Mouse (Mus musculus) right cerebral cortex, postnatal 10 days (tissue): ENCODE measurements around the gene Syndig1.
A peak's percentile ranks its signal among the peaks of the same experiment; 100 is the strongest.

Experiments
- DNase-seq, 2 experiments: peaks; one replicate each; pipeline ENCODE4 v3.0.0; 2021; ENCODE audit warnings: low spot score in 2 of 2

The Syndig1 gene

DNA sequence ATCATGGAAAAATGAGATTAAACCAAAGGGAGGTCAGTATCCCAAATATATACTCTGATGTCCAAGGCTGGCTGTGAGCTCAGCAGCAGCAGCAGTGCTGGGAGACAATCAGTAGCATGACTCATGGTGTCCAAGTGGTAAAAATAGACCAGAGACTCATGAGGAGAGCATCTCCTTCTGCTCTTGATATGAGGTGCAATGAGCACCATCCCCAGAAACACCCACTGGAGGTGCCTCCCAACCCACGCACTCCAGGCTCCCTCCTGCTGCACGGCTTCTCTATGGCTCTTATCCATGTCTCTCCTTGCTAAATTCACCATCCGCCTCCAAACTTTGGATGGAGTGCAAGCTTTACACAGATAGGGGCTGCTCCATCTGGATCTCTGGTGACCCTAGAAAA is 44.3 kb downstream of the Syndig1 start:
- DNase-seq = peak; percentile 78 to 91

DNA sequence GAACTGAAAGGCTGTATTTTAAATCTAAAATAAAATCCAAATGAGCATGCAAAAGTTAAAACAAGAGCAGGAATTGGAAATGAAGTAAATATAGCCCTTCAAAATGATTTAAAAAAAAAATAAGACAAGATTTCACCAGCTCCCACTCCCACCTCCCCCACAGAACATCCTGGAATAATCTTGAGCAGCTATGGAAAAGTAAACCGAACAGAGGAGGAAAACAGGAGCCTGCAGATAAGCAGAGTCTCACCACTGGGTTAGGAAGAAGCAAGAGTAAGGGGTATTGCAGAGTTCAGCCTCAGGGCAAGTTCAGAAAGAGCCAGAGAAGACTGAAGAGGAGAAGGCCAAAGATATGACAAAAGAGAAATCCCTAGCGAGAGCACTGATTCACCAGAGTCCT is 48.9 kb downstream of the Syndig1 start:
- peak in 1 of 2 experiments; percentile 53 for DNase-seq

DNA sequence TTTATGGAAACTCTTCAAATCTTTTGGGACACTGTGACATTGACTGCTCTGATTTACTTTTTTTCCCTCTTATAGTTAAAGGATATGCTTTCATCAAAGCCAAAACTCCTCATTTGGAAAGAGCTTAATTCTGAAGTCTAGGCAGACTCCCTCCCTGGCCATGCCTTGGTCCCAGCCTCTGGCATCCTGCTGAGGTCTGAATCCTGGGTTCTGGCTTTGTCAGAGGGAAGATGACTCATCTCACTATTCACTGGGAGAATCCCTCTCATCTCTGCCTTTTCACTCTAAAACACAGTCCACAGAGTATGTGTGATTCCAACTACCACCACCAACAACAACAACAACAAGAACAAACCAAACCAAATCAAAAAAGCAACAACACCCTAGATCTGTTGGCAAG is 58.6 kb downstream of the Syndig1 start:
- no peak for DNase-seq

DNA sequence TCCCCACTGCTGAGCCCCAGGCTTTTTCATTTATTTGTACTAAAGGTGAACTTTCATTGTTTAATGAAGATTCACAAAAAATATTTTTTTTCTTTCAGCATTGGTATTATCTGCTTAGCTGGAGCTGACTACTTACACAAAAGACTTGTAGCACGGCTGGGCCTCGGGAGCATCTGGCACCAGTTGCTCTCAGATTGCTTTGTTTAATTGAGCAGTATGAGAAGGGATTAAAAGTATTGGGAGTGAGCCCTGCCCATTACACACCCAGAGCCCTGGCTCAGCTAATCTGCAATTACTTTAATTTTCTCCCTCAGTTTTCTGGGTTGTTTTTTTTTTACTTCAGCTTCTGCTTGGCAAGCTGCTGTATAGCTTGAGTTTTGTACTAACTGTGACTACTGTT is 62.6 kb downstream of the Syndig1 start:
- no peak for DNase-seq

DNA sequence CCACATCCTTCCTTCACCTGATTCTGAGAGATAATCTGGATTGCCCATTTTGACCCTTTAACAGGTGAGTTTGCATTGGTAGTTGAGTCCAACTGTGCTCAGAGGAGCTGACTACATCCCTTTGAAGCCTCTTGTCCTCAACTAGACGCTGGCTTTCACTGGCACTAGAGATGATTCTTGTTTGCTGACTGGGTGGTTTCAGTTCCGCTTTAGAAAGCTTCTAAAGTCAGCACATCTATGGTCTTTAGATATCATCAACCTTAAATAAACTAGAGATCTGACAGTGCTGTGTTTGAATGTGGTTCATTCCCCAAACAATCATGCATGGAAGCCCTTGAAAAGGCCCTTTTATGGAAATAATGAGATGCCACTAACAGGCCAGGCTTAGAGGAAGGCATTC is 67.3 kb downstream of the Syndig1 start:
- DNase-seq = no peak

DNA sequence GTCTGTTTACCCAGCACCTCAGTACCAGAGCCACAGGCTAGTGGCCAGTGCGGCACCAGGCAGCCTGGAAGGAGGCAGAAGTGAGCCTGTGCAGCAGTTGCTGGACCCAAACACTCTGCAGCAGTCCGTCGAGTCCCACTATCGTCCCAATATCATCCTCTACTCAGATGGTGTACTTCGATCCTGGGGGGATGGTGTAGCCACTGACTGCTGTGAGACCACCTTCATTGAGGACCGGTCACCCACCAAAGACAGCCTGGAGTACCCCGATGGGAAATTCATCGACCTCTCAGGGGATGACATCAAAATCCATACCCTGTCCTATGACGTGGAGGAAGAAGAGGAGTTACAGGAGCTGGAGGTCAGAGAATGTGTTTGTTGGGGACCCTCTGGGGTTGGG is 70.6 kb downstream of the Syndig1 start:
- DNase-seq = peak in 1 of 2 experiments; percentile 18

DNA sequence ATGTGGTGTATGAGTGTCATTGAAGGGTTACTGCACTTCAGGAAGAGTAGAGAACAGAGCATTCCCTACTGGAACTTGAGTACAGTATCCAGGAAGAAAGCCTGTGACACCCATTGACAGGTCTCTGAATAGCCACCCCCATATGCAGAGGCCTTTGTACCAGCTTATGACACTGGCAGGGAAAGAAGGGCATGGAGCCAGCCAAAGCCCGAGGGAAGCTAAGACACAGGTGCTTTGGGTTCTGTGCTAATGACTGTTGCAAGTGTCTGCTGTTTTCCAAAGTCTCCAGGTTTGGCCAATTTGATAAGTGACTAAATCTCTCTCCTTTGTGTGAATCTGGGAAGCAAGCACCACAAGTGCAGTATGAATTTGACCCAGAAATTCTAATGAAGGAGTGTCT is 71.6 kb downstream of the Syndig1 start:
- DNase-seq = no peak

DNA sequence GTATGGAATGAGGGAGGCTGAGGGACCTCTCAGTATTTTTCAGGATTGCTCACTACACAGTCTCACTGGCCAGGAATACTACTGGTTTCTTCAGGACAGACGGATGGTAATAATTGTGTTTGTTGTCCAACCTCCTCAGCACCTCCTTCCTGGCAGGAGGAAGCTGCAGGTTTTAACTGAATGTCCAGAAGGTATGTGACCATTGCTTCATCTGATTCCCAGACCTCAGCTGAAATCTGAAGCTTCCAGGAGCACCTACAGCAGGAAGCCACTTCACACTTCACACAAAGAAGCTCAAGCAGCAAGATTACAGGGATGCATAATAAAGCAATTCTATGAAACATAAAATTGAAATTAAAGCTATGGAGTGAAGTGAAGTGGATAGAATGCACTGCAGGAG is 75.4 kb downstream of the Syndig1 start:
- DNase-seq = no peak

DNA sequence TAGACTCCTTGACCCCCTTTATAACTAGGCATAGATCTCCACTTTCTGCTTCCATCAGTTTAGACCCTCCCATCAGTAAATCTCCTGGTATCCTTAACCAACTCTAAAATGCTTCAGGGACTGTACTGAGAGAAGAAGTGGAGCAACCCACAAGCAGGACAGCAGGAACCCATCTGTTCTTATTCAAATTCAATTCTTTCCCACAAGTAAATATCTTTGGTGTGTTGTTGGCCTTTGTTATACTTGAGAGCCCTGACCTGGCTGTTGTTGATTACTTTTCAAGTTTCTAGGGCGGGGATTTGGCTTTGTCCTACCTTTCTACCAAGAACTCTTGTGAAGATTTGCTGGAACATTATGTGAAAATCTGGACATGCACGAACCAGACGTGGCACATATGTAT is 77.7 kb downstream of the Syndig1 start:
- no peak for DNase-seq

DNA sequence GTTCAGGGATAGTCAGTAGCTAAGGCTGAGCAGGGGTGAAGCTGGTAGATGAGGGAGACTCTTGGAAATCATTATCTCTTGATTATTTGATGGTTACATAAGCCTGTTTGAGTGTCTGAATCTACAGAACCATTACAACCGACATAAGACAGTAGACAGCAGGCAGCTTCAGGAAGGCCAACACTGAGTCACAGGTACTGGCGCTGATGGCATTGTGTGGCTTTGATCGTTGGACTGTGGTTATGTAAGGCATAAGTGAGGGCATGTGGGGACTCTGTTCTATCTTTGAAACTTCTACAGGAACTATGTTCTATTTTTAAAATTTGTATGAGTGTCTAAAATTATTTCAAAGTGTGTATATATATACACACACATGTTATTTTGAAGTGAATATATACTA is 88.2 kb downstream of the Syndig1 start:
- DNase-seq = peak in 1 of 2 experiments; percentile 40

DNA sequence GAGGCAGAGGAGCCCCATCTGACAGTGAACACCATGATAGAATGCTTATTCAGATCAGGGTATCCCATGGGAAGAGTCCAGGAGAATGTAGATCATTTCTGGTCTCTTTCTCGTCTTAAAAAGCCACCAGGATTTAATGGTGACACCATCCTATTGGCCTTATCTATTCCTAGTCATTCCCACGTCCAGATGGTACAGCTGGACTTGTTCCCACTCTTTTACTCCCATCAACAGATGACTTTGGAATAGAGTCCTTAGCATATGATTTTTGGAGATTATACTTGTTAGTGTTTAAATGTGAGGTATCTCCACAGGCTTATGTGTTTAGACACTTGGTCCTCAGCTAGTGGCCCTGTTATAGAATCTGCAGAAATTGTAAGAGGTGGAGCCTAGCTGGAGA is 94.5 kb downstream of the Syndig1 start:
- DNase-seq = no peak

DNA sequence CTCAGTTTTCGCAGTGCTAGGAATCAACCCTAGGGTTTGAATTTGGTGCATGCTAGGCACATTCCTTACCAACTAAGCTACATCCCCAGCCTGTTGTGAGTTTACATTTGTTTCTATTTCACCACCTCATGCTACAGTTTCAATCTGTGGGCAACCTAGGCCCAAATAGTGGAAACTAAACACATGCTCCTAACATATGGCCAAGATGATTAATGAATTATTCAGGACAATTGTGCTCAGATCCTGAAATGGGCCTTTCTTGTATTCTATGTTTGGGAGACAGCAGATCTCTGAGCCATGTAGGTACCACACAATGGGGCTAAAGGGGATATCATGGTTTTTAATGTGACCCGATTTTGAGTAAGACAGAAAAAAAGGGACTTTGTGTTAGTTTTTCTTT is 96.9 kb downstream of the Syndig1 start:
- no peak for DNase-seq

DNA sequence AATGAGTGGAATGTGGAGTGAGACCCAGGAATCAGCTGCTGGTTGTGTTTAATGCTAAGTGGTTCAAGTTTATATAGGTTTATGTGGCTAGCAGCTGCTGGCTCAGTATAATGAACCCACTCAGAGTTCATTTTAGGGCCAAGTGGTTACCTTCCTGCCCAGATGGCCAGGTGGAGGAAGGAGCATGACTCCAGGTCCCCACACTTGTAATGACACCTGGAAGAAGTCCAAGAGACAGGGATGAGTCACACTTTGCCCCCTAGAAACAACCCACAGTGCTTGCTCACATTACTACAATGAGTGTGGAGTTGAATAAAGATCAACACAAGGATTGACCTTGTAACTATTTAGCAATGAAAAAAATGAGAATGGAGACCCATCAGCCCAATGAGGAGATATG is 98.0 kb downstream of the Syndig1 start:
- DNase-seq = no peak

DNA sequence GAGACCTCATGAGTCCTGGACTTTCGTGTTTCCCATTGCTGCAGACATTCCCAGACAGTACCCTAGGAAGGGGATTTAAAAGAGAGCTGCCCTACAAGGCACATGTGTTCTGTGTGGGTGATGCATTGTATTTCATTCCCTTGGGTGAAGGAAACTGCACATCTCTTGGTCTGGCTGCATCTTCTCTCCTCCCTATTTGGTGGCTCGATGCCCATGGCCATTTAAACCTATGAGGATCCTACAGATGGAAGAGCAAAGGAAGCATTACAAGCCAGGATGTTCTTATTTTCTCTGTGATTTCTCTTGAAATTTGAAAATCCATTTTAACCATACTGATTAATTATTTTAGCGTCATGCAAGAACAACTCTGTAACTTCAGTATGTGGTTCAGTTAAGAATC is 98.5 kb downstream of the Syndig1 start:
- no peak for DNase-seq

DNA sequence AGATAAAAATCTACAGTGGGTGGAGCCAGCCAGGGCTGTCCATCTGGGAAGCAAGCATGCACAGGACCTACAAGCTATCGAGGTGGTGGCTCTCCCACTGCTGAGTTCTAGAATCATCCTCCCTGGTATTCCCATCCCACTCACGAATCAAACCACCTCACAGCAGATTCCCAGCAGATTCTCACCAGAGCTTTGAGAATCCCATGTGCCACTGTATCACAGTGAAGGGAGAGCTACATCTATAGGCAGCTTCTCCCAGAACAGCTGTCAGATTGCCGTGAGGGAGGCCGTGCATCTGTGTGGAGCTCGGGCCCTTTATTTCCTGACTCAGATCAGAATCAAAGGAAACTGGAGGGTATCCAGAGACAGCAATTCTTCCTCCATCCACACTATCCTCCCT is 101.0 kb downstream of the Syndig1 start:
- DNase-seq = no peak

DNA sequence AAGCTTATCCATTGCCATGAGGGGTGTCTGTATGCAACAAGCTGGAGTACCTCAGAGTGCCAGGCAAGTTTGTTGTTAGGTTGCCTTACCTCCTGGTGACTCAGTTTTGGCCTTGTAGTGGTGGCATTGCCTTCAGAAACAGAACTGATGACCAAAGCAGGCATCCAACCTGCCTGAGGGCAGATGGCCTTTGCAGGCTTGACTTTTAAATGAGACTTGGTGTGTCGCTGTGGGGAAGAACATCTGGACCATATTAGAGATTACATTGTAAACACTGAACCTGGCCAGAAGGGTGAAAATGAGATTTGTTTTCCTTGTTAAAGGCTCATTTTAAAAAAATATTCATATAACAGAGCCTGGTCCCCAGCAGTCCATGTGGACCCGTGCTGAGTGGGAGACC is 102.1 kb downstream of the Syndig1 start:
- DNase-seq = no peak

DNA sequence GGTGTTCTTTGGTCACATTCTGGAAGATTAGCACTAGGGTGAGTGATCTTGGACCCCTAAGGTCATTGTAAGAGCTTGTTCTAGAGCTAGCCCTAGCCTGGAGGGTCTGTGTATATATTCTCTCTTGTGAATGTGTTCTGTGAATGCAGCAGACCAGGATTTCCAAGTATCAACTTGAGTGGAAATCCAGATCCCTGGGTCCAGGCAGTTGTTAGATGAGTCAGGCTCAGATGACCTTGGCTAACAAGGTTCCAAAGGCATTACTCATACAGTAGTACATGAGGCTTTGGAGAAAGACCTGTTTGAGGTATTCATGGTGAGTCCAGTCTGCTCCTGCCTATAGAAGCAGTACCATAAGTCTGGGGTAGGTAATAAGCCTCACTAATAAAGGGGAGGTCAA is 103.1 kb downstream of the Syndig1 start:
- DNase-seq = no peak

DNA sequence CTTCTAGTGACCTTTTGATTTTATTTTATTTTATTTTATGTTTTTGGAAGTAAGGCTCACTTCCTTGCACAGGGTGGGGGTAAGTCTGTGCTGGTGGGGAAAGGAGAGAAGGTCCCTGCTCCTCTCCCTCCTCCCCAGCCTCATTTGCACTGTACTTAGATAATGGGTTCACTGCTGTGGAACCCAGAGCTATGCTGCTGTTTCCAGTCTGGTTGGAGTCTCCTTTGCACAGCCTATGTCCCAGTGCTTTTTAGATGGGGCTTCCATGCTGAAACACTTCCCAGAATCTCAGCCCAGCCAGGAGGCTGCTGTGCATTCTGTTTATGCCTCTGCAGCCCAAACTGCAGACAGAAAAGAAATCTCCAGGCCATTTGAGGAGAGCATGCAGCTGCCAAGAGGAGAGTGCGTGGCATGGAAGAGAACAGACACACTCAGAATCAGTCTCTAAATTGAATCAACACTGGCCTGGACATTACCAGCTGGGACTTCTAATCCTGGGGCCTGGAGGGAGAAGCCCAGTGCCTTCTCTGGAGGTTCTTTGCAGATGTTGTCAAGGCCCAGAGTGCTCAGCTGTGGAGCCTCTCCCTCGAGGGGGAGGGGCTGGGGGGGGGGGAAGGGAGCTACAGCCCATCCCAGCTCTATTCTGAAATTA is 104.4 kb downstream of the Syndig1 start:
- DNase-seq = peak; percentile 52 to 64

DNA sequence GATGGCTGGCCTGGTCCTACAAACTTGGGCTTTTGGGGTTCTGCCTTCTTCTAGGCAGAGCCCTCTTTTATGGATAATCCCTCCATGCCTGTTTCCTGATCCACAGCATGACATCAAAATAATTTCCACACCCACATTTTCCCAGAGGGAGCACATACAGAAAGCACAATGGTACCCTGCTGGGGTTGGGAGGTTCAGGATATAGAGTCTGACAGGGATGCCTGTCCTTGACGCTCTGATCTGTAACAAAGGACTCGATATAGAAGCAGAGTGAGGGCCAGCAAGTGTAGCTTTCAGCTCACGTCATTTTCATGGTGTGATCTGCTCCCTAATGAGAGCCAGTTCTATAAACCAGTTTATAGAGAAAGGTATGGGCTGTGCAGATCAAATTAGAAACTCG is 105.1 kb downstream of the Syndig1 start:
- no peak for DNase-seq

DNA sequence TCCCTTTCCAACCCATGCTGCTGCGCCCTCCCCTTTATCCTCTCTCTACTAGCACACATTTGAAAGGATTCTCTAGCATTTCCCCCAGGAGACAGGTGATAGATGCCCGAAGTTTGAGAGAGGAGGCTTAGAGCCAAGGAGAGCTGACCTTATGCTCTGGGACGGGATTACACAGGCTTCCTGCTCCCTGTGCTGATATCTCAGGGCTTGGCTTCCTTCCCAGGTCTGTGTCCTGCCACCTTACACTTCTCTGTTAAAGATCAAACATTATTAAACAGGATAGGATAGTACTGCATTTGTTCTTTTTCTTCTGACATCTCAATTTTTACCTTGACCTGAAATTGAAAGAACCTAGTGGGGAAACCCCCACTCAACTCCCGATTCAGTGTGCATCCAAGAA is 109.8 kb downstream of the Syndig1 start:
- no peak for DNase-seq

DNA sequence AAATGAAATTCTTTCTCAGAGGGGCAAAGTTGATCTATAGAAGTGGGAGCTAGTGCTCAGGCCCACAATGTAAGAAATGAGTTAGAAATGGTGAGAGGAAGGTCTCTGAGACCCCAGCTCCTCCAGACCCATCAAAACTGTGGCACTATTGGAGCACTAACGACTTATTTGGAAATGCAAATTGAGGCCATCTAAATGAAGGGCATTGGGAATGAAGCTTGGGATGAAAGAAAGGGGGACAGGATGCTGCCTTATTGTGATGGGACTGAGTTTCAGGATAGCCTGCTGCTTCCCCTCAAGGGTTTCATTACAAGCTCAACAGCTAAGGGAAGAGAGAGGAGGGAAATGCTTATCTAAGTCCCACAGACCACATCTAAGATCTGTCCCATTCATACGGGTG is 110.6 kb downstream of the Syndig1 start:
- no peak for DNase-seq

DNA sequence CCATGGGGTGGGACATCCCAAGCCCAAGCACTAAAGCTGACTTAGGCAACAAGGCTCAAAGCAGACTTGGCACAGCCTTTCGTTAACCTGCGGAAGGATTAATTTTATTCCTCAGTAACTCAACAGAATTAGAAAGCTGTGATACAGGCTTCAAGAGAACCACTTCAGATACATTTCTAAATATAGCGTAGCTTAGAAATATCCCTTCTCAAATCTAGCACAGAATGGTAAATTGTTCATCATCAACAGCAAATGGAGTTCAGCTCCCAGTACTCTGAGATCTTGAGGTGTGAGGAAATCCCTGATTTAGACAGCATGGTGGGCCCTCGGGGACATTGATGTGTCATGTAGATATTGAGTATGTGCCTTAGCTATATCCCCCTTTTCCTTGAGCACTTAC is 121.6 kb downstream of the Syndig1 start:
- no peak for DNase-seq

DNA sequence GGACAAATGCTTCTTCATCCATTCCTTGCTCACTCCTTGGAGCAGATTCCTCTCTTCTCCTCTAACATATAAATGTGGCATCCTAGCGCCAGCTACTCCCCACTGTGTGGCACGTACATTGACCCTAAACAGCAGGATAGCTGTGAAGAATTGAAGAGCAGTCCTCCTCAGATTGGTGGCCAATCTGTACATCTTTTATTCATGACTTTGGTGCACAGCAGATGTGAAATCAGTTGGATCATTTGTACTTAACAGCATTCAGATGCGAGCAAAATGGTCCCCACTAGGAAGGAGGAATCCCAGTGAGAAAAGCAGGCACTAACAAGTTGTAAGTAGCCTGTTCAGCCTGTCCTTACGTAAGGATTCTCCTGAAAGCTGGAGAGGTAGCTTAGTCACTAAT is 142.0 kb downstream of the Syndig1 start:
- no peak for DNase-seq

DNA sequence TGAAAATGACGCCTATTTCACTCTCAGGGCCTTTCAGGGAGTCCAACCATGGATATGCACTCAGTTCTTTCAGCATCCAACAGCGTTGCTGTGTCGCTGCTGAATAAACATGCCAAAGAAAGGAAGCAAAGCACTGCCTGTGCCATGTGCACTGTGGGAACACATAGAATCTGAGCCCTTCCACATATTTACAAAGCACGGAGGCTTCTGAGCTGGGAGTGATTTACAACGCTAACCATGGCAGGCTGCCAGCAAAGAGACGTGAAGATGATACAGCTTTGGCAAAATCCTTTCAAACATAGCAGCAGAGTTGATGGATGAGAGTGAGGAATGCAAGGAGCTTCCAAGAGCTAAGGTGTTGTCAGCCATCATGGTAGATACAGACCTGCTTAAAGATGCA is 144.6 kb downstream of the Syndig1 start:
- peak; percentile 78 for DNase-seq

DNA sequence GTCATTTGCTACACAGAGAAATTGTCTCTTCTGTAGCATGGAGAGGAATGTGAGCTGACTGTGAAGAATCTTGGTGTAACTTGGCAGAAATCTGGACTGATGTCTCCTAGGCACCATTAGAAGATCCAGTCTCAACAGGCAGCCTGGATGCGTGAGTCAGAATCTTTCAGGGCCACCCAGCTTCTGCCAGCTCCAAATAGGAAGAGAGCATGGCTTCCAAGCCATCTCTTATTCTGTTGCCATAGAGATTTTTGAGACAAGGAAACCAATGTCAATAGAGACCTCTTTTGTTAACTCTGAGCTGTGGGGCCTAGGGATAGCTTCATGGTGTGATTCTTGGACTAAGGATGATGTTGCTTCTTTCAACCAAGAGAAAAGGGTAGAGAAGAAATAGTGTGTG is 151.4 kb downstream of the Syndig1 start:
- no peak for DNase-seq
